Mouse (Mus musculus): Measurements from ENCODE around the gene Gm26897.

DNA sequence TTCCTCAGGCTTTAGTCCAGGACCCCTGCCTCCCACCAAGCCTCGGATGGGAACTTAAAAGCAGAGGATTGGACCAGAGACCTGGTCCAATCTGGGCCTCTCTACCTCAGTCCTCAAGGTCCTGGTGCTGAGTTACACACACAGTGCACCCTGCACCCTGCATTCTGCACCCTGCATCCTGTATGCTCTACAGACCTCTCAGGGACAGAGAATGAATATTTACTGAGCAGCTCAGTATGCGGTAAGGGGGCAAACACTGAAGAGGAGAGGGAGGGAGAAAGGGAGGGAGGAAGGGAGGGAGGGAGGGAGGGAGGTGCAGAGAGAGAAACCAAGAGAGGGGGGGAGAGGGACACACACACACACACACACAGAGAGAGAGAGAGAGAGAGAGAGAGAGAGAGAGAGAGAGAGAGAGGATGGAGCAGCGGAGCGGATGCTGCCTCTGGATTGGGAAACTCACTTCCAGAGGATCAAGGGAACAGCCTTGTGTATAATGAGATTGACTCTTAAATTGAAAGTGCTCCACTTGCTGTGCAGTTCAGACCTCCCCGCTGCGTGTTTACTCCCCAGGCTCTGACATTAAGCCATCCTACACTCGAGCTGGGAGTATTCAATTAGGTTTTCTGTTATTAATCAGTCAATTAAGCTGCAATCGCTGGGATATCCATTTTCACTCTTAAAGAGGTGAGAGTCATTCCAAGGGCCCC lies 24.4 kb upstream of the Gm26897 start:
- TF ChIP-seq CTCF (IDR thresholded peaks at IDR 0.05; ENCODE audit: insufficient read depth, low read depth, low read length) (no peak), POLR2A (IDR thresholded peaks at IDR 0.05; ENCODE audit: insufficient read depth, low read depth, low read length) (no peak)
